Mouse (Mus musculus) retina, embryonic 14.5 days (tissue): ENCODE results near the gene Gm20883.
"Not testable (repeated sequence)": the region's sequence is repeated elsewhere in the genome, so short reads cannot be mapped to it uniquely, and the experiment has no call there.

Experiments used
- DNase-seq: peaks from one replicate; pipeline ENCODE4 v3.0.0-alpha.2; 2015; ENCODE audit warnings: low spot score

Gm20883 gene

DNA sequence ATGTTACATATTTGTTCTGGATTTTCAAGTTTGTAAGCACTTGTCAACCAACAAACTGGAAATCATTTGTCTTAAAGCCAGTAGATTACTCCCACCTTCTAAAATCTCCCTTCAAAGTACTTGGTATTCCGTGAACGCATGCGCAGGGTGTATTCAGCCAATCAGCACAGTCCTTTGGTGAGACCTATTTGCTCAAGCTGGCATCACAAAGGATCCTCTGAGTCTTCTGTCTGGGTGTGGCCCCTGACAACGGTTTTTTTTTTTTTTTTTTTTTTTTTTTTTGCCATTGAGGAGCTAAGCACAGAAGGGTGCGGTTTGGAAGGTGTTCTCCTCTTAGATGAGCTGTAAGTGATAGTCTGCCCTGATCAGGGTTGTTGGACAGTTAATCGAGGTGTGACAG lies at the start of gene Gm20883:
Gene Gm20883, plus strand, starts transcription at position 301 of the 400 bp plus-strand sequence.
- DNase-seq = not testable (repeated sequence)
